In genomic region chr6:91762051-91762742, GRCm38 (mm10) we compare ENCODE assay signal across 14 mouse cellular contexts.
DNase-seq lines count a peak whose midpoint lies in the region; ATAC-seq and TF ChIP-seq lines count a peak whose summit lies in the region.
"Had no signal": no experiment of that assay in that cellular context is flagged by ENCODE, and none has a peak within 500 bp of the region (broad histone marks: within the 10 kb centered on the region; RNA-seq: fewer than 3 reads in every experiment).

No protein-coding gene starts in this region.

- H3K36me3 ChIP-seq in kidney, postnatal 0 days (ENCODE audit: insufficient read depth, low read length): peaks cover 12% of the 10 kb centered on the region
- H3K36me3 ChIP-seq in kidney, embryonic 16.5 days (ENCODE audit: insufficient read depth, low read length): peaks cover 10% of the 10 kb centered on the region
- H3K36me3 ChIP-seq in testis, adult 2 months (ENCODE audit: control insufficient read depth, insufficient read depth, low read length): no peaks in the 10 kb centered on the region

- H3K4me2 ChIP-seq in kidney, postnatal 0 days (ENCODE audit: low read length): no peak overlapping the region
- H3K4me2 ChIP-seq in kidney, embryonic 16.5 days (replicated peaks; ENCODE audit: low read depth, low read length): no peak overlapping the region
- H3K4me2 ChIP-seq: embryonic facial prominence, embryonic 13.5 days; forebrain, embryonic 15.5 days had no signal

- TF ChIP-seq CTCF in kidney, postnatal 0 days (IDR thresholded peaks at IDR 0.05; ENCODE audit: low read depth): peak; percentile 36; the same call in 1 of the 2 replicates
- peak; percentile 25; the same call in 1 of the 2 replicates for TF ChIP-seq CTCF in testis, adult 2 months (IDR thresholded peaks at IDR 0.05; ENCODE audit: control insufficient read depth, insufficient read depth, insufficient replicate concordance, low read depth, low read length)

- no peaks in the 10 kb centered on the region for H3K4me1 ChIP-seq in kidney, postnatal 0 days (replicated peaks; ENCODE audit: insufficient read depth, low read length)
- no peaks in the 10 kb centered on the region for H3K4me1 ChIP-seq in kidney, embryonic 16.5 days (ENCODE audit: insufficient read depth, low read length)
- H3K4me1 ChIP-seq in testis, adult 2 months (ENCODE audit: control insufficient read depth, insufficient read depth, low read length): no peaks in the 10 kb centered on the region; the same call in 1 of the 2 replicates
- H3K4me1 ChIP-seq: forebrain, embryonic 15.5 days had no signal

- no peak overlapping the region for H3K4me3 ChIP-seq in kidney, postnatal 0 days (replicated peaks; ENCODE audit: low read depth, low read length)
- no peak overlapping the region for H3K4me3 ChIP-seq in kidney, embryonic 16.5 days (ENCODE audit: low read length)
- no peak overlapping the region for H3K4me3 ChIP-seq in testis, adult 2 months (ENCODE audit: control insufficient read depth, low read depth, low read length)
- H3K4me3 ChIP-seq: embryonic facial prominence, embryonic 13.5 days; forebrain, embryonic 15.5 days; hindbrain, embryonic 10.5 days had no signal

- peak; percentile 52 to 54 for DNase-seq in cerebellum, postnatal 10 days
- DNase-seq in cerebellum, postnatal 4 days (ENCODE audit: low spot score in 2 of 2): no peak
- no peak for DNase-seq in kidney, postnatal 0 days (ENCODE audit: low spot score)
- DNase-seq in testis, postnatal 10 days (ENCODE audit: low spot score): no peak
- DNase-seq in right cerebral cortex, adult 18-20 months: no peak
- no peak for DNase-seq in right cerebral cortex, postnatal 25 days
- DNase-seq: heart, adult 18-20 months; lung, adult 18-20 months had no signal

- 77% methylated on average over 9 of the region's 9 CpGs for WGBS in kidney, postnatal 0 days
- WGBS in kidney, embryonic 16.5 days: 78% methylated on average over 9 of the region's 9 CpGs

- H3K27me3 ChIP-seq in kidney, postnatal 0 days (ENCODE audit: insufficient read depth, low read length): no peaks in the 10 kb centered on the region
- no peaks in the 10 kb centered on the region for H3K27me3 ChIP-seq in kidney, embryonic 16.5 days (ENCODE audit: insufficient read depth, low read length)
- H3K27me3 ChIP-seq in testis, adult 2 months (ENCODE audit: control insufficient read depth, insufficient read depth, low read length): no peaks in the 10 kb centered on the region
- H3K27me3 ChIP-seq: embryonic facial prominence, embryonic 13.5 days; forebrain, embryonic 15.5 days had no signal

- H3K27ac ChIP-seq in kidney, postnatal 0 days: no peak overlapping the region
- no peak overlapping the region for H3K27ac ChIP-seq in kidney, embryonic 16.5 days (ENCODE audit: low read length)
- no peak overlapping the region for H3K27ac ChIP-seq in testis, adult 2 months (ENCODE audit: control insufficient read depth, insufficient read depth, low read depth, low read length)
- H3K27ac ChIP-seq: embryonic facial prominence, embryonic 13.5 days; forebrain, embryonic 15.5 days; hindbrain, embryonic 10.5 days had no signal

- ATAC-seq in kidney, postnatal 0 days (replicated peaks; ENCODE audit: low FRiP score, low read depth): no peak
- no peak for ATAC-seq in kidney, embryonic 16.5 days (ENCODE audit: low FRiP score, low TSS enrichment)
- ATAC-seq: CD4-positive, CD25-positive, alpha-beta regulatory T cell, adult 4 months; forebrain, embryonic 15.5 days had no signal

- no peaks in the 10 kb centered on the region for H3K9me3 ChIP-seq in kidney, postnatal 0 days (replicated peaks; ENCODE audit: low read length)
- no peaks in the 10 kb centered on the region for H3K9me3 ChIP-seq in kidney, embryonic 16.5 days (ENCODE audit: low read length)
- H3K9me3 ChIP-seq: embryonic facial prominence, embryonic 13.5 days; forebrain, embryonic 15.5 days; hindbrain, embryonic 10.5 days had no signal

- TF ChIP-seq POLR2A in testis, adult 2 months (IDR thresholded peaks at IDR 0.05; ENCODE audit: control insufficient read depth, low read depth, low read length): no peak

- no peak overlapping the region for H3K9ac ChIP-seq in kidney, postnatal 0 days (ENCODE audit: low read depth, low read length)
- no peak overlapping the region for H3K9ac ChIP-seq in kidney, embryonic 16.5 days (replicated peaks; ENCODE audit: low read length)
- H3K9ac ChIP-seq: embryonic facial prominence, embryonic 13.5 days; forebrain, embryonic 15.5 days had no signal

Comparison
In these comparisons a context has a peak if more than half of its experiments do, and no peak if none do; other contexts are left out.
1. DNase-seq: peak in cerebellum, postnatal 10 days (2 of 2); none in cerebellum, postnatal 4 days (0 of 2), kidney, postnatal 0 days (single experiment), testis, postnatal 10 days (single experiment), right cerebral cortex, adult 18-20 months (single experiment) and right cerebral cortex, postnatal 25 days (single experiment).